ENCODE assay signal across 8 mouse cellular contexts in genomic region chr15:83100332-83100662, GRCm38 (mm10). TPM values are rescaled to one million over a fixed set of nuclear protein-coding genes. Genes with fewer than 3 reads are reported as not detected.
A peak's percentile ranks its signal among the peaks of the same experiment; 100 is the strongest.
DNase-seq lines count a peak whose midpoint lies in the region; ATAC-seq and TF ChIP-seq lines count a peak whose summit lies in the region.

No protein-coding gene starts in this region.

- H3K4me3 ChIP-seq in layer of hippocampus, adult 2 months = peak overlapping the region; percentile 53
- H3K4me3 ChIP-seq in embryonic facial prominence, embryonic 12.5 days = peak overlapping the region; percentile 52
- peak overlapping the region; percentile 26 for H3K4me3 ChIP-seq in midbrain, postnatal 0 days (ENCODE audit: low read depth, low read length)

- peak overlapping the region; percentile 62 for H3K27ac ChIP-seq in layer of hippocampus, adult 2 months
- 0 out of 2 replicates have a peak overlapping the region, but pooled peaks have one; percentile 30 for H3K27ac ChIP-seq in embryonic facial prominence, embryonic 12.5 days
- H3K27ac ChIP-seq in midbrain, postnatal 0 days (ENCODE audit: low read depth, low read length) = no peak overlapping the region

- WGBS in embryonic facial prominence, embryonic 12.5 days = 3% methylated on average over 8 of the region's 8 CpGs
- WGBS in midbrain, postnatal 0 days = 6% methylated on average over 8 of the region's 8 CpGs

- DNase-seq in layer of hippocampus, adult 2 months (ENCODE audit: low spot score in 2 of 2) = no peak
- no peak for DNase-seq in layer of hippocampus, postnatal 36 days
- DNase-seq in midbrain, postnatal 0 days (ENCODE audit: low spot score) = no peak
- DNase-seq in adipocyte (ENCODE audit: low spot score) = no peak
- no peak for DNase-seq in urinary bladder, postnatal 14 days (ENCODE audit: low spot score)
- no peak for DNase-seq in thymus, postnatal 36 days

- peak overlapping the region; percentile 86 for H3K4me2 ChIP-seq in embryonic facial prominence, embryonic 12.5 days (replicated peaks)
- peak overlapping the region; percentile 50 for H3K4me2 ChIP-seq in midbrain, postnatal 0 days (ENCODE audit: low read depth, low read length, poor library complexity, severe bottlenecking)

- no peak for TF ChIP-seq CTCF in layer of hippocampus, adult 2 months (conservative IDR thresholded peaks at IDR 0.05)
- no peak for TF ChIP-seq CTCF in midbrain, postnatal 0 days (IDR thresholded peaks at IDR 0.05)

- no peaks in the 10 kb centered on the region for H3K9me3 ChIP-seq in embryonic facial prominence, embryonic 12.5 days
- H3K9me3 ChIP-seq in midbrain, postnatal 0 days (ENCODE audit: low read length) = no peaks in the 10 kb centered on the region

- H3K4me1 ChIP-seq in embryonic facial prominence, embryonic 12.5 days = peaks cover 21% of the 10 kb centered on the region
- peaks cover 5% of the 10 kb centered on the region; the same call in 1 of the 2 replicates for H3K4me1 ChIP-seq in midbrain, postnatal 0 days (ENCODE audit: insufficient read depth, low read length)

- peaks cover 12% of the 10 kb centered on the region for H3K27me3 ChIP-seq in embryonic facial prominence, embryonic 12.5 days
- H3K27me3 ChIP-seq in midbrain, postnatal 0 days (ENCODE audit: insufficient read depth, low read length) = no peaks in the 10 kb centered on the region

- no peak for ATAC-seq in embryonic facial prominence, embryonic 12.5 days (ENCODE audit: insufficient number of reproducible peaks, insufficient read depth, low FRiP score, low TSS enrichment)
- ATAC-seq in inflammation-experienced regulatory T-cells, adult 6 months = peak; percentile 5
- no peak for ATAC-seq in midbrain, postnatal 0 days (ENCODE audit: low FRiP score)

- H3K36me3 ChIP-seq in embryonic facial prominence, embryonic 12.5 days = no peaks in the 10 kb centered on the region
- no peaks in the 10 kb centered on the region for H3K36me3 ChIP-seq in midbrain, postnatal 0 days (ENCODE audit: insufficient read depth, low read length)

- H3K9ac ChIP-seq in embryonic facial prominence, embryonic 12.5 days = peak overlapping the region; percentile 70
- H3K9ac ChIP-seq in midbrain, postnatal 0 days (replicated peaks; ENCODE audit: low read length, poor library complexity, severe bottlenecking) = no peak overlapping the region

RNA-seq across cellular contexts. Expression of gene Serhl, which starts 11.0 kb away (rescaled TPM):
- 10 to 100 TPM in 1 of 2 experiments, 1 to 10 TPM in 1; 7.1 to 11.8 TPM for total RNA-seq in layer of hippocampus, adult 2 months (2021)
- total RNA-seq in layer of hippocampus, postnatal 36 days (2021) = 10 to 100 TPM in 1 of 2 experiments, 1 to 10 TPM in 1; 9.3 to 10.1 TPM
- polyA plus RNA-seq in embryonic facial prominence, embryonic 12.5 days (2016; fragmentation: Nextera tagmentation; extraction: Ambion mirVana) = 56.2 and 57.8 TPM in 2 replicates
- 10 to 100 TPM; 63.6 to 95.2 (median 80.0) TPM for polyA plus RNA-seq in inflammation-experienced regulatory T-cells, adult 6 months (2017; shearing (Covaris generic))
- total RNA-seq in midbrain, postnatal 0 days (2014; rRNA removed) = 4.2 and 6.7 TPM in 2 replicates
- polyA plus RNA-seq in midbrain, postnatal 0 days (2015; fragmentation: Nextera tagmentation; extraction: Ambion mirVana) = 38.5 and 40.0 TPM in 2 replicates

RNA-seq across cellular contexts. Expression of gene Rrp7a, which starts 22.3 kb away (rescaled TPM):
- 100 to 1,000 TPM; 144 to 151 TPM for total RNA-seq in layer of hippocampus, adult 2 months (2021)
- total RNA-seq in layer of hippocampus, postnatal 36 days (2021) = 100 to 1,000 TPM; 150 to 152 TPM
- 52.3 and 59.3 TPM in 2 replicates for polyA plus RNA-seq in embryonic facial prominence, embryonic 12.5 days (2016; fragmentation: Nextera tagmentation; extraction: Ambion mirVana)
- polyA plus RNA-seq in inflammation-experienced regulatory T-cells, adult 6 months (2017; shearing (Covaris generic)) = 10 to 100 TPM; 70.6 to 86.9 (median 82.4) TPM
- 171 and 228 TPM in 2 replicates for total RNA-seq in midbrain, postnatal 0 days (2014; rRNA removed)
- 92.7 and 95.2 TPM in 2 replicates for polyA plus RNA-seq in midbrain, postnatal 0 days (2015; fragmentation: Nextera tagmentation; extraction: Ambion mirVana)

RNA-seq across cellular contexts. Expression of gene Poldip3, which starts 48.9 kb away (rescaled TPM):
- total RNA-seq in layer of hippocampus, adult 2 months (2021) = 10 to 100 TPM; 90.5 to 91.5 TPM
- total RNA-seq in layer of hippocampus, postnatal 36 days (2021) = 10 to 100 TPM; 81.4 to 92.1 TPM
- 169 and 172 TPM in 2 replicates for polyA plus RNA-seq in embryonic facial prominence, embryonic 12.5 days (2016; fragmentation: Nextera tagmentation; extraction: Ambion mirVana)
- 100 to 1,000 TPM; 162 to 203 (median 174) TPM for polyA plus RNA-seq in inflammation-experienced regulatory T-cells, adult 6 months (2017; shearing (Covaris generic))
- 93.3 and 114 TPM in 2 replicates for total RNA-seq in midbrain, postnatal 0 days (2014; rRNA removed)
- 108 and 110 TPM in 2 replicates for polyA plus RNA-seq in midbrain, postnatal 0 days (2015; fragmentation: Nextera tagmentation; extraction: Ambion mirVana)
